Mouse (Mus musculus): Measurements from ENCODE around the gene Olfr723. TPM values are rescaled to one million over a fixed set of nuclear protein-coding genes. Genes with fewer than 3 reads are reported as not detected.

The Olfr723 gene
- not detected in 2 replicates for polyA plus RNA-seq (2012; rRNA removed; ENCODE audit: low replicate concordance)

GRCm38 (mm10) chr14:49931687-49932086 is at the start of gene Olfr723:
Gene Olfr723 (minus strand): TSS chr14:49931787.

DNA sequence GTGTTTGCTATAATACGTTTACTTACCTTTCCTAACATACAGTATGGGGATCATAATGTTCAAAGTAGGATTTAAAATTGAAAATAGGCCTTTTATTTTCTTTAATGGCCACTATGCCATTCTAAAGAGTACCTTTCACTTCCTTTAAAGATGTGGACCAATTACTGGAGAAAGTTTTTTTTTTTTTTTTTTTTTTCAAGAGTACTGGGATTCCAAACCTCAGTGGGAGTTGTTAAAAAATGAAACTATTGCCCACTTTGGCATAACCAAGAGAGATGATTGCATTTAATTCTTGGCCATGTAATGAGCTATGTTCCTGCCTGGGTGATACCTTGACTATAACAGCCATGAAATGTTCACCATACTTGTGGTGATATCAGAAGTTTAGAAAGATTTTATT is 31.6 kb upstream of the Olfr723 start, which contains the start of gene Olfr724:
Gene Olfr724 (minus strand): TSS at position 101 of the 400 bp plus-strand sequence.

DNA sequence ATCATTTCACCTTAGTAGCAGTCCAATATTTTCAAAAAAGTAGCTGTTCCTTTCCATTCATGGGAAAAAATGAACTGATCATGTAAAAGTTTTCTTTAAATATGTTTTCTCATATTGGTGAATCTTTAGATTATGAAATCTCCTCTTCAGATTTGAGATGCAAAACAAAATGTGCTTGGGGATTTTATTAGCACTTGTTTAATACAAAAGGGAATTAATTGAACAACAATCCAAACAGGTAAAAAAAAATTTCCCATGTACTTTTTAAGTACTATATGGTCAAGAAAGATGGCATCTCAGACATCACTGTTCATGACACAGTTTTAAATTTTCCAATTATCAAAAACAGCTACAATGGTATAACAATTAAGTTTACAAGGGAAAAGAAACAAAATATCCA is 29.7 kb downstream of the Olfr723 start, which contains the start of gene Olfr722:
Gene Olfr722 (minus strand): TSS at position 101 of the 400 bp plus-strand sequence.

Other genes starting within 250 kb of the Olfr723 start
- gene Armh4, start 148.4 kb downstream of the Olfr723 start, polyA plus RNA-seq (2012; rRNA removed; ENCODE audit: low replicate concordance): 0.65 and 1.8 TPM in 2 replicates
- gene Olfr722, start 29.8 kb downstream of the Olfr723 start, polyA plus RNA-seq (2012; rRNA removed; ENCODE audit: low replicate concordance): not detected in 2 replicates
- not detected in 2 replicates for gene Olfr724, start 31.5 kb upstream of the Olfr723 start, polyA plus RNA-seq (2012; rRNA removed; ENCODE audit: low replicate concordance)
- gene Olfr725, start 108.6 kb upstream of the Olfr723 start, polyA plus RNA-seq (2012; rRNA removed; ENCODE audit: low replicate concordance): not detected in 2 replicates
- not detected in 2 replicates for gene Olfr726, start 159.2 kb upstream of the Olfr723 start, polyA plus RNA-seq (2012; rRNA removed; ENCODE audit: low replicate concordance)
- not detected in 2 replicates for gene Olfr727, start 191.4 kb upstream of the Olfr723 start, polyA plus RNA-seq (2012; rRNA removed; ENCODE audit: low replicate concordance)
- gene Olfr728, start 210.9 kb upstream of the Olfr723 start, polyA plus RNA-seq (2012; rRNA removed; ENCODE audit: low replicate concordance): not detected in 2 replicates
- not detected in 2 replicates for gene Olfr729, start 221.1 kb upstream of the Olfr723 start, polyA plus RNA-seq (2012; rRNA removed; ENCODE audit: low replicate concordance)

Data from mammary gland, adult 2 months (tissue).